Mouse (Mus musculus): ENCODE data around the gene Rapgefl1.

Rapgefl1 gene

DNA sequence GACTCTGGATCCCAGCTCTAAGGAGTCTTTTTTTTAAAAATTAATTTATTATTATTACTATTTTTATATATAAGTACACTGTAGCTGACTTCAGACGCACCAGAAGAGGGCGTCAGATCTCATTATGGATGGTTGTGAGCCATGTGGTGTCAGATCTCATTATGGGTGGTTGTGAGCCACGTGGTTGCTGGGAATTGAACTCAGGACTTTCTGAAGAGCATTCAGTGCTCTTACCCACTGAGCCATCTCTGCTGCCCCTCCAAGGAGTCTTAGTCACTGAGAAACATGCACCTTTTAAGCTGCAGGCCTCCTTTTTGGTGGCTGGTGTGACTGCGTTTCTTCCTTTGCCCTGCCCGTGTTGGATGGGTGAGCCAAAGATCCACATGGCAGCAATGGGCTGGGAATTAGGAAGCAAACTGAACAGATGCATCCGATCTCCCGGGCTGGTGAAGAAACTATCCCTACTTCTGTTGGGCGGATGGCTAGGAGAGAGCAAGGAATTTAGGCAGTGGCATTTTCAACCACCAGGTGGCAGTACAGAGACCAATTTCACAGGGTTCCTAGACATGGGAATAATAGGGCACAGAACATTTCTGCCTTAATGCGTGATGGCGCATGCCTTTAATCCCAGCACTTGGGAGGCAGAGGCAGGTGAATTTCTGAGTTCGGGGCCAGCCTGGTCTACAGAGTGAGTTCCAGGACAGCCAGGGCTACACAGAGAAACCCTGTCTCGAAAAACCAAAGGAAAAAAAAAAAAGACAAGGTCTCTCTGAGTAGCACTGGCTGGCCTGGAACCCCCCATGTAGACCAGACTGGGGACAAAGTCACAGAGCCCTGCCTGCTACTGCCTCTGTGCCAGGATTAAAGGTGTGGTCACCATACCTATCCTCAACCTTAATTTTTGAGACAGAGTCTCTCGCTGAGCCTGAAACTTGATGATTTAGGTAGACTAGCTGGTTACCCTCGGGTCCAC is 22.5 kb downstream of the Rapgefl1 start:
- peak; percentile 94 for DNase-seq (ENCODE audit: low spot score)

- DNase-seq (ENCODE audit: low spot score): peak; percentile 97
These were observed 26.6 kb downstream of the Rapgefl1 start, which contains the start of gene Wipf2 for GRCm38 (mm10) chr11:98863028-98863750. Gene Wipf2, plus strand, starts transcription at chr11:98863638.

DNA sequence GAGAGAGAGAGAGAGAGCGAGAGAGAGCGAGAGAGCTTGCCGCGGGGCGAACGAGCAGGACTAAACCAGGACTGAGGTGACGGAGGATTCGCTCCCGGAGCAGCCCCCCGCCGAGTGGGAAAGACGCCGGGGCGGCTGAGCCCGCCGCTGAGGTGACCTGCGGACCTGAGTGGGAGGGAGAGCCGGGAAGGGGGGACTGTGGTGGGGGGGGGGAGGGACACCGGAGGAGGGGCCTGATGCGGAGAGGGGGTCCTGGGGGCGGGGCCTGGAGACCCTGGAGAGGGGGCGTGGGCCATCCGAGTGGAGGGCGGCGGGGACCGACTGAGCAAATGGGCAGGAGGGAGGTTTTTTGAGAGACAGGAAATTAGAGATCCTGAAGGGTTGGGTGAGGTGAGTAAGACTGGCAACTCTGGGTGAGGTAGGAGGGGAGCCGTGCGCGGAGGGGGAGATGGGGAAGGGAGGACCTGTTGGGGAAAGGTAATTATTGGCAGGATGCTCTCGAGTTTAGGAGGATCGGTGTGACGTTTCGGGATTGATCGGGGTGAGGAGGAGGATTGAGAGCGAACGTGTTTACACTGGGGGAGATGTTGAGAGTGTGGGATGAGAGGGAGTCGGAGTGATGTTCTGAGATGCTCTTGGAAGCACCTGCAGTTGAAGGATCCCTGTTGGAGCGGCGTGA is 27.3 kb downstream of the Rapgefl1 start:
- DNase-seq (ENCODE audit: low spot score): peak; percentile 83

GRCm38 (mm10) chr11:98867293-98867692 is 30.7 kb downstream of the Rapgefl1 start:
- no peak for DNase-seq (ENCODE audit: low spot score)

GRCm38 (mm10) chr11:98869906-98870305 is 33.3 kb downstream of the Rapgefl1 start:
- DNase-seq (ENCODE audit: low spot score): no peak

DNA sequence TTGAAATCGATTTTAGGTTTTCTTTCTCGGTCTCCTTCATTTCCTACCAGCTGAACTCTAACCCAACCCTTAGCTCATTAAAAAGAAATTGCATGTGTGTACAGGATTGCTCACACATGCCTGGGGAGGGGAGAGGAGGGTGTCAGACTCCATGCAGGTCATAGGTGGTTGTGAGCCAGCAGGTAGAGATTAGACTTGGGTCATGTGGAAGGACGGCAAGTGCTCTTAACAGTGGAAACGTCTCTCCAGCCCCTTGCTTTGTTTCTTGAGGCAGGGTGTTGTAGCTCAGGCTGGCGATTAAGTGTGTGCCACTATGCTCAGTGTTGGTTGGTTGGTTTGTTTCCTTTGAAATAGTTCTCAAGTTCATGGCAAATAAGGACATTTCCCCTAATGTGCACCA is 34.2 kb downstream of the Rapgefl1 start:
- no peak for DNase-seq (ENCODE audit: low spot score)

- DNase-seq (ENCODE audit: low spot score): no peak
These were observed 34.8 kb downstream of the Rapgefl1 start for GRCm38 (mm10) chr11:98871416-98871815.

- DNase-seq (ENCODE audit: low spot score): no peak
These were observed 35.5 kb downstream of the Rapgefl1 start for GRCm38 (mm10) chr11:98872040-98872439.

- no peak for DNase-seq (ENCODE audit: low spot score)
These were observed 37.3 kb downstream of the Rapgefl1 start for GRCm38 (mm10) chr11:98873900-98874299.

GRCm38 (mm10) chr11:98877001-98877400 is 40.4 kb downstream of the Rapgefl1 start:
- DNase-seq (ENCODE audit: low spot score): no peak

GRCm38 (mm10) chr11:98887703-98888102 is 51.1 kb downstream of the Rapgefl1 start:
- no peak for DNase-seq (ENCODE audit: low spot score)

GRCm38 (mm10) chr11:98889077-98889476 is 52.5 kb downstream of the Rapgefl1 start:
- no peak for DNase-seq (ENCODE audit: low spot score)

DNA sequence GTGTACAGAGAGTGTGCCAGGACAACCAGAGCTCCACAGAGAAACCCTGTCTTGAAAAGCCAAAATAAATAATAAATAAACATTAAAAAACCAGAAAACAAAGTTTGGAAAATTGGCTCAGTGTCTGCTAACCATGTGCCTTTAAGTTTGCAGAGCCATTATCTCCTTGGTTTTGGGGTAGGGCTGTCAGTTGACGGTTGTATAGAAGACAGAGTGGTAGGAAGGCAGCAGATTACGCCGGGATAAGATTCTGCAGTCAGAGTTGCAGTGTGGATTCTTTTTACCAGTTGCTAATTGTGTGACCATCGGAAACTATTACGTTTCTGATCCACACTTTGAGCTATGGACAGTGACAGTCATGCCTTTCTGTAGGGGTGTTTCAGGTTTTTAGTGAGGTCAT is 53.4 kb downstream of the Rapgefl1 start:
- DNase-seq (ENCODE audit: low spot score): no peak

DNA sequence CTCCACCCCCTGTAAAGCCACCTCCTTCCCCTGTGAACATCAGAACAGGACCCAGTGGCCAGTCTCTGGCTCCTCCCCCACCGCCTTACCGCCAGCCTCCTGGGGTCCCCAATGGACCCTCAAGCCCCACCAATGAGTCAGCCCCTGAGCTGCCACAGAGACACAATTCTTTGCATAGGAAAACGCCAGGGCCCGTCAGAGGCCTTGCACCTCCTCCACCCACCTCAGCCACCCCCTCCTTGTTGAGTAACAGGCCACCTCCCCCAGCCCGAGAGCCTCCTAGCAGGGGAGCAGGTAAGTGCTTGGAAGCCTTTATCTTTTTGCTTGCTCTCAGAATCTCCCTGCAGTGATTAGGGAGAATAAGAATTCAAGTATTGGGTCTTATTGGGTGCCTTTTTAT is 55.8 kb downstream of the Rapgefl1 start:
- no peak for DNase-seq (ENCODE audit: low spot score)

DNA sequence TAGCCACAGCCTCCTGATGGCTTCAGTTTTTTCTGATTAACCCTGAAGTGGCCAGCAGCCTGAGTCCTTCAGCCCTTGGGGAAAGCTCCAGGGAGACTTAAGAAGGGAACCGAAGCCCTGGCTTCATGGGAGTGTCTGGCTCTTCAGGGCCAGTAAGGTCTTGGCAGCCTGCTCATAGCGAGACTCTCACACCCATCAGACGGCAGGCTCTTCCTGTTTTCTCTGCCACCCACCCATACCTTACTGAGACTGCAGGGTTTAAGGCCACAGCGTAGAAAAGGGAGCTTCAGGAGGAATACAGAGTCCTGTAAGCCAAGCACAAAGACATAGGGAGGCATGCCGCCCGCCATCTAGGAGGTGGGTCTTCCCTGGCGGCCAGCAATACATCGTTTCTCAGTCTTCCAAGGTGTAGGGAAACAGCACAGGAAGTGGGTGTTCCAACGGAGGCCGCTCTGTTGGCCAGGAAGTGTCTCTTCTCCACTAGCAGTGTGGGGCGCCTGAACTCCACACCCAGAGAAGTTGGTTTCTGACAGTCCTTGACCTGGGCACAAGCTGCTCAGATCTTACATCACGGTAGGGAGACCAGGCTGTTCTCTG is 64.0 kb downstream of the Rapgefl1 start:
- no peak for DNase-seq (ENCODE audit: low spot score)

DNA sequence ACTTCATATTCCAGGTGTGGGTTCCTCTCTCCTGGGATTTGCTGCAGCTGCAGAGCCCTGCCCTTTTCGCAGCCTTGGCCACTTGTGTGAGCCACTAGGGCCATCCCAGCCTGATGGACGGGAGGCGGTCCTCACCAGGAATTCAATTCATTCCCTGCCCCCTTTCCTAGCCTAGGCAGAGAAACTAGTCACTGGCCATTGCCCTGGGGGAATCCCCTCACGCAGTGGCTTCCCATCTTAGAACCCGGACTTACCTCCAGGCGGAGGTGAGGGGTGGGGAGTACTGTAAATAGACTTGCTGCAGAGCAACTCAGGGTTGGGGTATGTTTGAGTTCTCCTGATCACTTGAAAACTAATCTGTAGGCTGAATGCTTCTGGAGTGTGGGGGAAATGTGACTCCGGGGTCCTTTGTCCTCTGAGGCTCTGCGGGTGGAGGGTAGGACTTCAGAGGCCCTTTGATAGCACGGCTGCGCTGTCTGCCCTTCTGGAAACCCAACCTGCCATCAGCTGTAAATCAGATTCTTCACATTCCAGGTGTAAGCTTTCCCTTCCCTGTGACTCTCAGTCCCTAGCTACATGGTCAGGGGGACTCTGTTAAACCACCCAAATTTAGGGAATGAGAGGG is 66.1 kb downstream of the Rapgefl1 start:
- no peak for DNase-seq (ENCODE audit: low spot score)
